Mouse (Mus musculus): Measurements from ENCODE around the gene Usp29. TPM values are rescaled to one million over a fixed set of nuclear protein-coding genes. Genes with fewer than 3 reads are reported as not detected.

Gene Usp29
- polyA plus RNA-seq, 2 experiments: 1.1 to 1.7 TPM

GRCm38 (mm10) chr7:6729061-6729817, 1.1 kb upstream of the Usp29 start:
- H3K27me3 ChIP-seq (ENCODE audit: control insufficient read depth, insufficient read depth, low read length): peaks cover 3% of the 10 kb centered on the region; the same call in 1 of the 2 replicates
- TF ChIP-seq EP300 (IDR thresholded peaks at IDR 0.05; ENCODE audit: low read depth) (no peak), CTCF (IDR thresholded peaks at IDR 0.05; ENCODE audit: low read depth) (0 out of 2 replicates have a peak, but pooled peaks have one; percentile 18)
- WGBS (ENCODE audit: insufficient replicate concordance): 44% methylated on average over 37 of the region's 37 CpGs
- H3K36me3 ChIP-seq (replicated peaks; ENCODE audit: control insufficient read depth, insufficient read depth, low read depth): no peaks in the 10 kb centered on the region; the same call in 1 of the 2 replicates
- peaks cover 6% of the 10 kb centered on the region for H3K9me3 ChIP-seq (ENCODE audit: control insufficient read depth, low read length)
- no peaks in the 10 kb centered on the region; a peak in 1 of 4 replicates for H3K4me1 ChIP-seq (replicated peaks; ENCODE audit: control insufficient read depth in 2 of 2, insufficient read depth in 2 of 2, low read length in 1 of 2)
- peak overlapping the region; percentile 61 for H3K27ac ChIP-seq
- ATAC-seq (ENCODE audit: insufficient read depth): peak; percentile 53; the same call in 1 of the 2 replicates
- peak overlapping the region; percentile 58 for H3K4me3 ChIP-seq (ENCODE audit: insufficient read depth in 1 of 2, low read depth in 2 of 2, low read length in 2 of 2)
- H3K9ac ChIP-seq (replicated peaks): peak overlapping the region; percentile 36; the same call in 1 of the 2 replicates
- H3K4me2 ChIP-seq (ENCODE audit: low read depth): peak overlapping the region; percentile 59
- peak; percentile 76 to 84 (median 79) for DNase-seq (ENCODE audit: low read depth in 3 of 3, low spot score in 3 of 3)

GRCm38 (mm10) chr7:6730801-6731200, 423 bp downstream of the Usp29 start:
- Histone ChIP-seq H3K9ac (replicated peaks) (peak overlapping the region; percentile 16; the same call in 1 of the 2 replicates), H3K4me3 (ENCODE audit: insufficient read depth in 1 of 2, low read depth in 2 of 2, low read length in 2 of 2) (peak overlapping the region; percentile 58 to 61), H3K4me1 (replicated peaks; ENCODE audit: control insufficient read depth in 2 of 2, insufficient read depth in 2 of 2, low read length in 1 of 2) (no peaks in the 10 kb centered on the region; a peak in 1 of 4 replicates), H3K27ac (no peak overlapping the region), H3K36me3 (replicated peaks; ENCODE audit: control insufficient read depth, insufficient read depth, low read depth) (no peaks in the 10 kb centered on the region), H3K9me3 (ENCODE audit: control insufficient read depth, low read length) (peaks cover 6% of the 10 kb centered on the region), H3K4me2 (ENCODE audit: low read depth) (peak overlapping the region; percentile 59), H3K27me3 (ENCODE audit: control insufficient read depth, insufficient read depth, low read length) (peaks cover 3% of the 10 kb centered on the region; the same call in 1 of the 2 replicates)
- TF ChIP-seq CTCF (IDR thresholded peaks at IDR 0.05; ENCODE audit: low read depth) (no peak), EP300 (IDR thresholded peaks at IDR 0.05; ENCODE audit: low read depth) (no peak)
- 34% methylated on average over 15 of the region's 15 CpGs for WGBS (ENCODE audit: insufficient replicate concordance)
- ATAC-seq (ENCODE audit: insufficient read depth) (no peak), DNase-seq (ENCODE audit: low read depth in 3 of 3, low spot score in 3 of 3) (no peak)

GRCm38 (mm10) chr7:6731373-6731772, 995 bp downstream of the Usp29 start:
- Histone ChIP-seq H3K27ac (no peak overlapping the region), H3K4me1 (replicated peaks; ENCODE audit: control insufficient read depth in 2 of 2, insufficient read depth in 2 of 2, low read length in 1 of 2) (no peaks in the 10 kb centered on the region; a peak in 1 of 4 replicates), H3K36me3 (replicated peaks; ENCODE audit: control insufficient read depth, insufficient read depth, low read depth) (no peaks in the 10 kb centered on the region), H3K9me3 (ENCODE audit: control insufficient read depth, low read length) (peaks cover 6% of the 10 kb centered on the region), H3K9ac (replicated peaks) (no peak overlapping the region), H3K4me2 (ENCODE audit: low read depth) (no peak overlapping the region), H3K27me3 (ENCODE audit: control insufficient read depth, insufficient read depth, low read length) (peaks cover 3% of the 10 kb centered on the region; the same call in 1 of the 2 replicates), H3K4me3 (ENCODE audit: insufficient read depth in 1 of 2, low read depth in 2 of 2, low read length in 2 of 2) (peak overlapping the region; percentile 9 to 58; a peak in 3 of 4 replicates)
- DNase-seq (ENCODE audit: low read depth in 3 of 3, low spot score in 3 of 3) (no peak), ATAC-seq (ENCODE audit: insufficient read depth) (no peak)
- WGBS (ENCODE audit: insufficient replicate concordance): 37% methylated on average over 3 of the region's 3 CpGs
- TF ChIP-seq EP300 (IDR thresholded peaks at IDR 0.05; ENCODE audit: low read depth): no peak
- TF ChIP-seq CTCF (IDR thresholded peaks at IDR 0.05; ENCODE audit: low read depth): no peak

- DNase-seq (ENCODE audit: low read depth in 3 of 3, low spot score in 3 of 3): no peak
- Histone ChIP-seq H3K27me3 (ENCODE audit: control insufficient read depth, insufficient read depth, low read length) (peaks cover 3% of the 10 kb centered on the region; the same call in 1 of the 2 replicates), H3K4me1 (replicated peaks; ENCODE audit: control insufficient read depth in 2 of 2, insufficient read depth in 2 of 2, low read length in 1 of 2) (no peaks in the 10 kb centered on the region; a peak in 1 of 4 replicates), H3K36me3 (replicated peaks; ENCODE audit: control insufficient read depth, insufficient read depth, low read depth) (no peaks in the 10 kb centered on the region), H3K9me3 (ENCODE audit: control insufficient read depth, low read length) (peaks cover 6% of the 10 kb centered on the region), H3K27ac (no peak overlapping the region), H3K4me3 (ENCODE audit: insufficient read depth in 1 of 2, low read depth in 2 of 2, low read length in 2 of 2) (peak overlapping the region; percentile 9 to 25; a peak in 3 of 4 replicates), H3K9ac (replicated peaks) (peak overlapping the region; percentile 16; the same call in 1 of the 2 replicates), H3K4me2 (ENCODE audit: low read depth) (peak overlapping the region; percentile 22; the same call in 1 of the 2 replicates)
- TF ChIP-seq EP300 (IDR thresholded peaks at IDR 0.05; ENCODE audit: low read depth): no peak
- TF ChIP-seq CTCF (IDR thresholded peaks at IDR 0.05; ENCODE audit: low read depth): no peak
- 47% methylated on average over 4 of the region's 4 CpGs for WGBS (ENCODE audit: insufficient replicate concordance)
- ATAC-seq (ENCODE audit: insufficient read depth): no peak
Measured at GRCm38 (mm10) chr7:6731930-6732329, 1.6 kb downstream of the Usp29 start.

GRCm38 (mm10) chr7:6736060-6736459, 5.7 kb downstream of the Usp29 start:
- no peak overlapping the region for H3K27ac ChIP-seq
- H3K4me3 ChIP-seq (ENCODE audit: insufficient read depth in 1 of 2, low read depth in 2 of 2, low read length in 2 of 2): no peak overlapping the region
- H3K27me3 ChIP-seq (ENCODE audit: control insufficient read depth, insufficient read depth, low read length): peaks cover under 1% of the 10 kb centered on the region; the same call in 1 of the 2 replicates
- no peaks in the 10 kb centered on the region for H3K9me3 ChIP-seq (ENCODE audit: control insufficient read depth, low read length)
- no peak overlapping the region for H3K9ac ChIP-seq (replicated peaks)
- TF ChIP-seq CTCF (IDR thresholded peaks at IDR 0.05; ENCODE audit: low read depth): no peak
- TF ChIP-seq EP300 (IDR thresholded peaks at IDR 0.05; ENCODE audit: low read depth): no peak
- DNase-seq (ENCODE audit: low read depth in 3 of 3, low spot score in 3 of 3) (no peak), ATAC-seq (ENCODE audit: insufficient read depth) (no peak)
- 53% methylated on average over 1 of the region's 1 CpGs for WGBS (ENCODE audit: insufficient replicate concordance)
- H3K36me3 ChIP-seq (replicated peaks; ENCODE audit: control insufficient read depth, insufficient read depth, low read depth): no peaks in the 10 kb centered on the region
- H3K4me2 ChIP-seq (ENCODE audit: low read depth): no peak overlapping the region
- H3K4me1 ChIP-seq (replicated peaks; ENCODE audit: control insufficient read depth in 2 of 2, insufficient read depth in 2 of 2, low read length in 1 of 2): no peaks in the 10 kb centered on the region

All from liver, embryonic 14.5 days (tissue).